Mouse (Mus musculus) B cell, adult 2 months (primary cell): ENCODE results near the gene Rhbdl1.
"Not testable (repeated sequence)": the region's sequence is repeated elsewhere in the genome, so short reads cannot be mapped to it uniquely, and the experiment has no call there.

Experiments
- DNase-seq, 2 experiments: peaks; one replicate each; pipeline ENCODE4 v3.0.0; 2022

The Rhbdl1 gene

DNA sequence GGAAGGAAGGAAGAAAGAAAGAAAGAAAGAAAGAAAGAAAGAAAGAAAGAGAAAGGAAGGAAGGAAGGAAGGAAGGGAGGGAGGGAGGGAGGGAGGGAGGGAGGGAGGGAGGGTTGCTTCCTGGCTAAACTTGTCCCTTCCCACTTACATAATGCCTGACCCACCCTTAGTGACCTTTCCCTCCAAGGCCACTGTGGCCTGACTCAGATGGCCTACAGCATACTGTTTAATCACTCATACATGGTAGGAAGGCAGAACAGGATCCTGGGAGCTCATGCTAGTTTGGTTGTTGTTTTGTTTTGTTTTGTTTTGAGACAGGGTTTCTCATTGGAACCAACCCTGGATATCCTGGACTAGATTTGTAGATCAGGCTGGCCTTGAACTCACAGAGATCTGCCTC, 34.5 kb upstream of the Rhbdl1 start:
- DNase-seq, result not testable (repeated sequence)

DNA sequence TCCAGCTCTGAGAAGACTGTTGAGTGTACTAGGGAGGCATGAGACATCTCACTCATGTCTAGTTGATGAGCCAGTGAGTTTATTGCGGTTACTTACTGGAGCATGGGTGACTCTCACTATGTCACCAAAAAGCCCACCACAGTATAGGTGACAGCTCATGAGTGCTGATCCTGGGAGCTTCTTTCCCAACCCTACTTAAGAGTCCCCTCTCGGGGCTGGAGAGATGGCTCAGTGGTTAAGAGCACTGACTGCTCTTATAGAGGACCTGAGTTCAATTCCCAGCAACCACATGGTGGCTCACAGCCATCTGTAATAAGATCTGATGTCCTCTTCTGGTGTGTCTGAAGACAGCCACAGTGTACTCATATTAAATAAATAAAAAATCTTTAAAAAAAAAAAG, 32.9 kb upstream of the Rhbdl1 start:
- no peak for DNase-seq

DNA sequence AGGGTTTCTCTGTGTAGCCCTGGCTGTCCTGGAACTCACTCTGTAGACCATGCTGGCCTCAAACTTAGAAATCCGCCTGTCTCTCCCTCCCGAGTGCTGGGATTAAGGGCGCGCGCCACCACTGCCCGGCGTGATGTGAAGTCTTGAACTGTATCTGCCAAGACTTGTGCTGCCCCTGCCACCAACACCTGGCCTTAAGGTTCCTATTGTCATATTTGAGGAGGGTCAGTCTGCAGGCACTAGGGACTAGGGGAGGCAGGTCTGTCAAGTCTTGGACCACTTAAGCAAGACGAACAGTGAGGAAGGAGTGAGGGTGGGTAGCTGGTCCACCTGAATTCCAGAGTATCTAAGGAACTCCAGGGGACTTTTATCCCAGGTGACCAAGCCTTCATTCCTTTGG, 32.4 kb upstream of the Rhbdl1 start:
- no peak for DNase-seq

DNA sequence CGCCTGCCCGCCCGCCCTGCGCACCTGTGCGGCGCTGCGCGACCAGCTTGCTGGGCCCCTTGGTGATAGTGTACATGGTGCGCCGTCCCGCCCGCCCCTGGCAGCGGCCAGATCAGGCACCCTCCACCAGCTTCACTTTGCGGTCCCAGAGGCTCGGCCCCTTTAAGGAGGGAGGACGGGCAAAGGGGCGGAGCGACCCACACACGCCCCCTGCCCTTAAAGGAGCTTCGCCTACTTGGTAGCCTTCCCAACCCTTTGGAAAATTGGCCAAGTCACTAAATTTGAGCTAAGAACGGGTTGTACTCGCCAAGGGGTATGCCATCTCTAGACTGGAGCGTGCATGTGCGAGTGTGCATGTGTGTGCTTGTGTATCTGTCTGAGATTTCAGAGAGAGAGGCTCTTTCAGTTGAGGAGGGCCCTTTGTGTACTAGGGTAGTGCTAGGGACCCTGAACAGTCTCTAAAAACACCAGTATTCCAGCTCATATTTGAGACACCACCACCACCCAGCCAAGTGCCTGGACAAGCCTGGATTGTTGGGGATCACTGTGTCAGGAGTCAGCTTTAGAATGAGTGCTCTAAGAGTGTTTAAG, 31.6 kb upstream of the Rhbdl1 start, which contains the start of gene Mcrip2:
Gene Mcrip2 (minus strand): TSS at position 164 of the 591 bp plus-strand sequence.
- DNase-seq, result peak; percentile 52 to 55

DNA sequence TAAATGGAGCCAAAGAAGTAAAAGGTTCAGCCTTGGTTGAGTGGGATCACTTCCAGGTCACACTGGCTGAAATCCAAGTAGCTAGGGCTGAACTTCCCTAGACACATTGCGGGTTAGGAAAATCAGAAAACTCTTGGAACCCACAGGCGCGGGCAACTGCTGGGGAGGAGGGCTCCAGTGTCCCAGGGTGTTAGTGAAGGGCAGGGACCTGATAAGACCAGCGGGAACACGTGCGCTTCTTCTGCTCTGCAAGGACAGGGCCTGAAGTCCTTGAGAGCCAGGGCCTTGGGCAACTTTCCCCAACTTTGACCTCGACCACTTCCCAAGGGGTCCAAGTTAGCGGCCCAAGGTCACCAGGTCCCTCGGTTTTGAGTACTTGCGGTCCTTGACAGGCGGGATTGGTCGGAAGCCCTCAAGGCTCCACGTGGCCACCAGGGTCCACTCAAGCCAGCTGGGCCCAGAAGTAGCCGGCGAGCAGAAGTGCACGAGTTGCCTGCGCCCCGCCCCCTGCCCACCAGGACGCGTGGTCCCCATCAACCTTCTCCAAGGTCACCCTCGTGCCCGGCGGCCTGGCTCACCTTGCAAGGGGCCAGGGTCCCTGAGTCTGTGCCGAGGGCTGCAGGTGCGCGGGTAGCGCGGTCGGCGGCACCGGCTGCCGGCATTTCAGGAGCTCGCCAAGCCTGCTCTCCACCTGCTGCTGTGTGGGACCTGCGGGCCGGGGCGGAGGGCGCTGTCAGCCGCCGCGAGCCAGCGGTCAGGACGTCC, 30.9 kb upstream of the Rhbdl1 start:
- no peak for DNase-seq

DNA sequence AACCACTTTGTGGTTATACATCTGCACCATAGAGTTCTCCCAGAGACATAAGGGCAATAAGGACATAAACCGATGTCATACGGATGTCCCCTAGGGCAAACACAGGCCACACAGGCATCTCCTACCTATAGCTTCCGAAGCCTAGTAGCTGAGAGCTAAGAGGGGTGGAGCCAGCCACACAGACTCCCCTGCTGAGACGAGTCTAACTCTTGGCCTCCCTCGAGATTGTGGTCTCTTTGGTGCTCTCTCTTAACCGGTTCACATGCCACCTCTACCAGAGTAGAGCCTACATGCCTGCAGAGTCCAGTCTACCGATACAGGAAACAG, 30.4 kb upstream of the Rhbdl1 start:
- DNase-seq, result no peak

DNA sequence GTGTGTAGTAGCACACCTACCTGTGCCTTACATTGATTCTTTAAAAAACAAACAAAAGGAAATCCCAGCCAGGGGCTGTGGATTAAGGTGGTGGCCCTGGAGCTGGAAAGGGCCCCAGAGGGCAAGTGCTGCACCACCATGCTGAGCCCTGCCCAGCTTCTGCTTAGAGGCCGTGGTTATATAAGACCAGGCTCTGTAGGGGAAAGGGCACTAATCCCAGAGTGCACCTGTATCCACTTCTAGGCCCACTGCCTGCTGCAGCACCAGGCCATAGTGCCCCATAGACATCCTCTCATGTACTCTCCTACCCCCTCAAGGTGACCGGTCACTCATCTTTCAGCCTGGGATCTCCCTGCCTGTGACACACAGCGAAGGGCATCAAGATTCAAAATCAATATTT, 29.1 kb upstream of the Rhbdl1 start:
- DNase-seq, result no peak

DNA sequence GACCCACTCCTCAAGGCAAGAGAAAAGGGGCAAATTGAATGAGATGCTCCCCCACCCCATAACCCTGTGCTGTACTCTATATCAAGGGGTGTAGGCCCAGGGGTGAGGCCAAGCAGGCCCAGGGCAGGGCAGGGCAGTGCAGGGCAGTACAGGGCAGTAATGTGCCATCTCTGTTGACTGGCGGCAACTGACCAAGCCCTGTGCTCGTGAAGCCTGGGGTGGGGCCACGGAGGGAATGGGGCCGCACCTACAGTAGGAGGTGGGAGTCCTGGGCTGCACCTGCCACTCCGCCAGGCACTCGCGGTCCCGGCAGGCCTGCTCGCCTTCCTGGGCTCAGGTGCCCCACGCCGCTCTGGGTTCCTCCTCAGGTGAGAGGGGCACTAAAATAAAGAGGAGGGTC, 28.2 kb upstream of the Rhbdl1 start:
- DNase-seq, result no peak

DNA sequence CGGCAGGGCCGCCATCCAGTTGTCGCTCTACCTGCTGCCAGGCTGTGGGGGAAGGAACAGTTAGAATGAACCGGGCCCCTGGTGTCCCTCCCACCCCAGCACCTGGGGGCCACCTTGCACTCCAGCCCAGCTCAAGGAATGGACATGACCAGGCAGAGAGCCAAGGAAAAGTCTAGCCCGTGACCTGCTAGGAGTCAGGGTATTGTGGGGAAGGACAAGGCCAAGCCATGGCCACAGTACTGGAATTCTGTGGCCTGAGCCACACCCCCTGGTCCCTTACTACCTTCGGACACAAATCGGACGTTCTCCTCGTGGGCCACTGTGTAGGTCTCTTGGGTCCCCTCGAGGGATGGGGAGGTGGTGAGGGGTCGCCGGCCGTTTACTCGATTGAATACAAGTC, 27.2 kb upstream of the Rhbdl1 start:
- no peak for DNase-seq

DNA sequence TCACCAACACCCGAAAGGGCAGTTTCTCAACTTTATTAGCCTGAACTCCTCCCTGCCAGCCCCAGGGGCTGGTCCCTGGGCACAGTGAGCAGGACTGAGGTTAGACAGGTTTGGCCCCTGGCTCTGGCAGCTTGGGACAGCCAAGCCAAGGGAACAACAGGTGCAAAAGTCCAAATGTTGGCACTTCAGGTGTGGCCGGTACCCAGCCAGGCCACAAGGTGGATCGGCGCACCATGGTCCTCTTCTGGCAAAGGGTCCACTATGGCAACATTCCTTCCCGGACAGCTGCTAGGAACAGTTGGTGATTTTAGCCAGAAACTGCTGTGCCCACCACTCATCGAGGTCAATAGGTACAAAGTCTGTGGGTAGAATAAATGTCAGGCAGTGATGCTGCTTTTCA, 26.6 kb upstream of the Rhbdl1 start:
- no peak for DNase-seq

DNA sequence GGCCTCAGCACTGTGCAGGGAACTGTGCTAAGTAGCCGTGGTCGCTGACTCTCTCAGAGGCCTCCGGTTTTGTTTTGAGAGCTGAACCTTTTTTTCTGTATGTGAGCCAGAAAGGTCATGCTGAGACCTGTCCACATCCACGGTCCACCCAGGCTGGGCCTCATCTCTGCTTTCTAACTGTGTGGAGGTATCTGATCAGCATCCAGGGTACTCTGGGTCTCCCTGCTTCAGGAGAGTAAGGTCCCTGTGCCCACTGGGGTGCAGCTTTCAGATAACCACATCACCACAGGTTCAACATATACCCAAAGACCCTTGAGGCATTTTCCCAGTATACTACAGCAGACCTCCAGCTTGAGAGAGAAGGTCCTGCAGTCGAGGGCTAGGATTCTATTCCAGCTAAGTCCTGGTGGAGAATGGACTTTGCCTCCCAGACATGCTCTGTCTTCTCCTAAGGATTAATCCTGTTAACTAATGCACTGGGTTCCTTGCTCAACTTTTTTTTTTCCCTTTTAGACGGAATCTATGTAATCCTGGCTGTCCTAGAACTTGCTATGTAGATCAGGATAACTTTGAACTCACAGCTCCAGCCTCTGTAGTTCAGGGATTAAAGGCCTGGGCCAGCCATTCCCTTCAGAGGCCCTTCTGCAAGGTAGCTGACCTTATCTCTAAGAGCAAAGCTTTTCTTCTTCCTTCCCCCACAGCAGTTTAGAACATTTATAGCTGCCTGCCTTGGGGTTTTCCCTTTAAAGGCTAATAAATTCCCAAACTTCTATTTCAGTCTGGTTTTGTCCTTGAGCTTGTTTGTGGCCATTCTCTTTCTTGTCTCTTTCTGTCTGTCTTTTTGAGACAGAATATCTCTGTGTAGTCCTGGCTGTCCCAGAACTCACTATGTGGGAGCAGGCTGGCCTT, 24.9 kb upstream of the Rhbdl1 start:
- no peak for DNase-seq

DNA sequence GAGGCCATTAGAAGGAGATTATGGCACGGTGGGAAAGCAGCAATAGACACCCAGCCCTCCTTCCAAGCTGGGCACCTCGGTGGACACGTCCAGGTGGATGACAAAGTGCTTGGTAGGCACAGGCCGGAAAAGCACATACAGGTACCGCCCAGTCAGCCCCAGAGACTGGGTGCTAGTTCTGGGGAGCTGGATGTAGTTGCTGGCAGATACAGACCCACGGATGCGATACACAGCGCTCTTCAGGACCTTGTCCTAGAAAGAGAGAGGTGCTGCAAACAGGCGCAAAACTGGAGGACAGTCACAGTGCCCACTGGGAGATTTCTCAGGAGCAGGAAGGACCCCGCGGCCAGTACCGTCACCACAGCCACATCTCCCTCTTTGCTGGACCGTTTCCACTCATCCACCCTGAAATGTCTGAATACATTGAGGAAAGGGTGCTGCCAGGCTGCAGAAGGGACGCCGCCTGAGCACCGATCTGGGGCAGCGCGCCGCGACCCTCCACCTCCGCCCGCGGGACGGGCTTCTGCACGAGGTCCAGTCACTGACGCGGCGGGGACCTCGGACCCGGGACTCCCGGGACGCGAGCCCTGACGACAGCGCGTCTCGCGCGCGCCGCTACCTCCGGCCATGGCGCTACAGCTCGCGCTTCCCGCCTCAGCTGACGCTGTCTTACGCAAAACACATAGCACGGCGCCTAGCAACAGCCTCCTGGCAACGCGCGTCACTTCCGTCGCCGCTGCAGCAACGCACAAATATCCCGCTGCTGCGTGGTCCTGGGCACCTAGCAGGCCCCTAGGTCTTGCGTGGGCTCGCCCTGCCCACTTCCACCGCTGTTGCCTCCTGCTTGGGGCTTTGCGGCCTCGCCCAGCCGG, 24.0 kb upstream of the Rhbdl1 start, which contains the start of gene Wdr90:
Gene Wdr90 (minus strand): TSS at position 670 of the 872 bp plus-strand sequence.
- DNase-seq, result peak; percentile 89 to 90

DNA sequence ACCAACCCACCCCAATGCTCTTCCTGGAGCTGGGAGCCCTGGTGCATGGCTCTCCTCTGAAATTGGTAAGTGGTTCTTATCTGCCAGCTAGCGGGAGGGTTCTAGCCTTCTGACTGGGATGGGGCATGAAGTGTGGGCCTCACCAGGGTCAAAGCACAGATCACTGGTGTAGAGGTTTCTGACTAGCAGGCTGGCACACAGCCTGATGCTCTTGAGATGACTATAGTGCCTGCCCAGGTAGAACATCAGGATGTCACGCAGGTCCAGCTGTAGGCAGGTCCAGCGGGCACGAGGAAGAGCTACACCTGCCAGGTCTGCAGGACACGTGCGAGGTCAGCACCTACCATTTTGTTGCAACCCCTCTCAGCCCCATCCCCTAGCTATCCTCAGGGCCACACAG, 23.1 kb upstream of the Rhbdl1 start:
- no peak for DNase-seq

DNA sequence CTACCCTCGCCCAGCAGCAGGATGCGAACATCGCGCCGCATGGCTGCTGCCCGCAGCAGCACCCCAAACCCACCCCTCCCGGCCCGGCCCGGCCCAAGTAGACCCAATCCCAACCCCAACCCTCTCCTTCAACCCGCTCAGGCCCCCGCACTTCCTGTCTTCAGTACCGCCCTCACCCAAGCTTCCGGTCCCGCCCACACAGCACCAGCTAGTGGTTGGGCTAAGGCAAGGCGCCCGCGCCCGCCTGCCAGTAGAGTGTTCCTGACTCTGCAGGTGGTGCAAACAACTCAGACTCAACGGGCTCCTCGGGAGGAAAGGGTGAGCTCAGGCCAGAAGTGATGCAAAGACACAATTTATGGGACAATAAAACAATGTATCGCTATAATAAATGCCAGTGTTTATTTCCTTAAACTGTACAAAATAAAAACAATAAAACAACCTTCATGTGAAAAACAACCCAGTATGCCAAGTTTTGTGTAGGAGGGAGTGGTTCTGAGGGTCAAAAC, 7.4 kb upstream of the Rhbdl1 start, which contains the start of gene Rhot2:
Gene Rhot2 (minus strand): TSS at position 456 of the 506 bp plus-strand sequence.
- peak; percentile 96 to 97 for DNase-seq

DNA sequence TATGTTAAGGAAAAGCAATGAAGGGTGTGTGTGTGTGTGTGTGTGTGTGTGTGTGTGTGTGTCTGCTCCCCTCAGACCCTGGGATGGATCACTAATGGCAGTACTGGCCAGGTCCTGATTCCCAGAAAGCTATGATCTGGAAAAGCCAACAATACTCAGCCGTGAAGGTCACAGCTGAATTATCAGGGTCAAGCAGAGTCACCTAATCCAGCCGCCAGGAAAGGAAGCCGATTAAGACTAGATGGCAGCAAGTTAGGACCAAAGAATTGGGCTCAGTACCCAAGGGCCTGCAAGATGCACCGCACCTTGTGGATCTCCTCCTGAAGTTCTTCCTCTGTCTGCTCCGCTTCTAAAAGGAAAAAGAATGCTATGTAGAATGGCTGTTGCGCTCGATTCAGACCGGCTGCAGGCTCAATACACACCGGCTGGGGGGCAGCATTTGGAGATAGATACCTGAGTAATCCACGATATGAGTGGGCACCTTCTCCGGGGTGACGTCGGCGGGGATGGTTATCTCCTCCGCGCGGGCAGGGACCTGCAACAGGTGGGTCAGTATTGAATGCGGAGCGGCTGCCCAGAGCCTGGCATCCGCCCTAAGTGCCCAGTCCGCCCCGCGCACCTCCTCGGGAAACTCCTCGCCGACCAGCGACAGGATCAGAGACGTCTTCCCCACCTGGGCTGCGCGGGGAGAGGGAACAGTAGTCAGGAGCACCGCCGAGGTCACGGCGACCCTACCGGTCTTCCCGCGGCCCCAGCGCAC, 6.7 kb upstream of the Rhbdl1 start:
- no peak for DNase-seq

DNA sequence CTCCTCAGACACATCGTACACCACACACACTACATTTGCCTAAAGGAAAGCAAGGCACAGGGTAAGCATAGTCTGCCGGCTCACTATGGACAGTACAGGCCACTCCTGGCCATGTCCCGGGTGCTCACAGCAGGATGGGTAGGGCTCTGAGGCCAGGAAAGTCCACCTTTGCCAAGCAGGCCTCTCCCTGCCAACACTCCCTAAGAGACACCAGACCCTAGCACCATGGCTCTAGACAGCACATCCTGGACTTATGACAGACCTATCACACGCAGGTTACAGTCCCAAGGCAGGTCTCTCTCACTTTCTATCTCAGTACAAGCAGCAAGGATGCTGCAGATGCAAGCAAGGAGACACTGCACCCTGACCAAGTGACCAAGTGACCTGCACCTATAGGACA, 6.0 kb upstream of the Rhbdl1 start:
- no peak for DNase-seq

DNA sequence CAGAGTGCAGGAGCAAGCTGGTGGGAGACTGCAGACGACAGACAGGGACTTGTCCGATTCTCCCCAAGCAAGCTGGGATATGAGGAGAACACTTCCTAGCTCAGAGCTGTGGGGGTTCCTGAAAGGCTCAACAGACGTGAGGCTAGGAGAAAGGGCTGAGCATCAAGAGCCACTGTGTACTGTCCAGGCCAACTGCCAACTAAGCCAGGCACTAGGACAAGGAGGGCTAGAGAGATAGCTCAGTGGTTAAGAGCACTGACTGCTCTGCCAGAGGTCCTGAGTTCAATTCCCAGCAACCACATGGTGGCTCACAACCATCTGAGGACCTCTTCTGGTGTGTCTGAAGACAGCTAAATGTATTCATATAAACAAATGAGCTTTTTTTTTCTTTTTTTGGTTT, 5.4 kb upstream of the Rhbdl1 start:
- DNase-seq, result no peak

DNA sequence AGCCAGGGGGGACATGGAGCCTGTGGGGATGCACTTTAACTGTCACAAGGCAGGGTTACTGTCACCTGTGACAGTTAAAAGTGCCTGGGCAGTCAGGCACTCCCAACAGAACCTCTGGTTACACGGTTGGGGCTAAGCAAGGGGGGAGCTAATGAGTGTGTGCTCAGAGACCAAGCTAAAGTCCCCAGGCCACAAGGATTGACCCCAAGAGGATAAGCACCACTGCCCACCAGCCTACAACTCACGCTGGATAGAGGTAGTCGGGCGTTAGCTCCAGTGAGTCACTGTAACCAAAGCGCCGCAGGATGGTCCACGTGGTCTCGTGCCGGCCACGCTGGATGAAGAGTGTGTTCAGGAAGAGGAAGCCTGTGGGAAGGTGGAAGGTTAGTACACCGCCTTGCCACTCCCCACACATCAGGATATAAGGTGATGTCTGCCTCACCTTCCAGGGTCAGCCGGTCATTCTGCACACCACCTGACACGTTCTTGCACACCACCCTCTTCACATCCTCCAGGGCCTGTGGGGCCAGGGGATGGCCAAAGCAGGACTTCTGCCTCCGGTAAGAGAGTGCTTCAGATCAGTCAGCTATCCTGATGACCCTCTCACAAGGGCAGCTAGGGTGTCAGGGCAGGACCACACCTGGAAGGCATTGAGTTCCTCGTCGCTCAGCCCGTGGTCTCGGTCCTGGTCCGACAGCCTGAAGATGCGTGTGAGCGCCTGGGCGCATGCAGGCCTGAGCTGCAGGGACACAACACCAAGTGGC, 4.2 kb upstream of the Rhbdl1 start, which contains the start of gene Gm20683:
Gene Gm20683 (minus strand): TSS at position 647 of the 764 bp plus-strand sequence.
- no peak for DNase-seq

DNA sequence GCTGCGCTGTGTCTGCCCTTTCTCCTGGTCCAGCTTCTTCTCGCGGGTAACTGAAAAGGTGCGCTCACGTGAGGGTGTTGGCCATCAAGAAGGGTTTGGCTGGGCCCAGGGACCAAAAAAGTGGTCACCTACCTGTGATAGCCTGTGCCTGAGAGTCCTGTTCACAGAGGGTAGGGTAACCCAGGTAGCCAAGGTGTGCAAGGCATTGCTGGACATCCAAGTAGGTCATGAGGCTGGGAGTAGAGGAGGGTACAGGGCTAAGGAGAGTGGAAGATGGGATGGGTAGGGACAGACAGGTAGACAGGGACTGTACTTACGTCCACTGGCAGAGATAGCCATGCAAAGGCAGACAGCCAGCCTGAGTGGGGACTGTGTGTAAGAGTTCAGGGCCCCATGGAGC, 3.4 kb upstream of the Rhbdl1 start:
- DNase-seq, result no peak

DNA sequence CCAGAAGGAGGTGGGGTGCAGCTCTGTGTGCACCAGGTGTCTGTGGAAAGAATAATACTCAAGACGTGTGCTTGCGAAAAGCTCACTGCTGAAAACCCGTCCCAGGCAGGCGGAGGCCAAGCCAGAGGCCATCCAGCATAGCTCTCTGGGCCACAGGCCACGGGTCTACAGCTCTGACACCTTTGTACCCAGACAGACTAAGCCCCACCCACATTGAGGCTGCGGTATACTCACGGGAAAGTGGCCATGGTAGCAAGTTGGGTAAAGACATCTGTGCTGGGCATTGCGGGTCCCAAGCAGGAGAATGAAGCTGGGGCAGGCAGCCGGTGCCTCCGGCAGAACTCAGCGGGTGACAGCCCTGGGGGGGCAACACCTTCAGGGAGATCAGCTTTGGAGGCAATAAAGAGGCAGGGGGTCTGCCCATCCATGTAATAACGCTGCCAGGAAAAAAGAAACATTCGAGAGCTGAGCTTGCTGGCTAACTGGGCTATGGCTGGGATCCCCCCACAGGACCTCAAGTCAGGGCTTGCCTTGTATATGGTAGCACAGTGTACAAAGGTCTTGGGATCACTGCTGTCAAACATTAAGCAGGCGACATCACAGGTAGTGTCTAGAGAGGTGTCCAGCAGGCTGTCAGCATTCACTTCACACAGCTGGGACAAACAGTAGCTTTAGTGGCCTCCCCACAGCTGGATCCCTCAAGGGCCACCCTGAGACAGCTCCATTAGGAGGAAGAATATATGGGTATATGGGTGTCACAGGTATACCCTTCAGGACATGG, 2.5 kb upstream of the Rhbdl1 start:
- DNase-seq, result no peak
